Mouse (Mus musculus) lung, postnatal 0 days (tissue): ENCODE measurements around the gene Gm37240.

Source experiments
- CTCF ChIP-seq: IDR thresholded peaks from 2 replicates; pipeline ENCODE4 v1.5.1; 2016; ENCODE audit warnings: antibody characterized with exemption, mild to moderate bottlenecking
- EP300 ChIP-seq: IDR thresholded peaks from 2 replicates; pipeline ENCODE4 v1.6.1; 2016; ENCODE audit warnings: antibody characterized with exemption, mild to moderate bottlenecking, control low read depth

- TF ChIP-seq CTCF (no peak), EP300 (no peak)
Measured at GRCm38 (mm10) chr3:84654246-84654826, 1233.0 kb downstream of the Gm37240 start.
